Mouse (Mus musculus): ENCODE measurements around the gene Pim1.

Pim1 gene

GRCm38 (mm10) chr17:29525613-29526012 lies 35.1 kb downstream of the Pim1 start:
- DNase-seq (ENCODE audit: low read depth, low spot score), result no peak

- DNase-seq (ENCODE audit: low read depth, low spot score), result no peak
Measured at GRCm38 (mm10) chr17:29528568-29529187, 38.1 kb downstream of the Pim1 start.

GRCm38 (mm10) chr17:29530508-29530907 lies 40.0 kb downstream of the Pim1 start:
- DNase-seq (ENCODE audit: low read depth, low spot score), result no peak

- DNase-seq (ENCODE audit: low read depth, low spot score), result no peak
Measured at GRCm38 (mm10) chr17:29531278-29531677, 40.7 kb downstream of the Pim1 start.

GRCm38 (mm10) chr17:29531757-29532384 lies 41.3 kb downstream of the Pim1 start:
- no peak for DNase-seq (ENCODE audit: low read depth, low spot score)

GRCm38 (mm10) chr17:29533866-29534265 lies 43.3 kb downstream of the Pim1 start:
- no peak for DNase-seq (ENCODE audit: low read depth, low spot score)

GRCm38 (mm10) chr17:29540426-29540825 lies 49.9 kb downstream of the Pim1 start:
- no peak for DNase-seq (ENCODE audit: low read depth, low spot score)

GRCm38 (mm10) chr17:29541419-29541818 lies 50.9 kb downstream of the Pim1 start:
- DNase-seq (ENCODE audit: low read depth, low spot score), result peak; percentile 91

GRCm38 (mm10) chr17:29542831-29543690 lies 52.5 kb downstream of the Pim1 start:
- no peak for DNase-seq (ENCODE audit: low read depth, low spot score)

- DNase-seq (ENCODE audit: low read depth, low spot score), result no peak
Measured at GRCm38 (mm10) chr17:29544064-29544463, 53.5 kb downstream of the Pim1 start.

GRCm38 (mm10) chr17:29545241-29545640 lies 54.7 kb downstream of the Pim1 start:
- DNase-seq (ENCODE audit: low read depth, low spot score), result no peak
